Mouse (Mus musculus) hindbrain, embryonic 11.5 days (tissue): ENCODE measurements at regions not wholly inside any gene's neighbourhood (a gene's known extent, or its start where the extent isn't known, plus 50 kb on each side); places are given as distances from the start of the nearest gene placed in this dataset.

Experiments
- ATAC-seq: fragments of 200-750 bp; cut with Nextera tagmentation; 2 replicates; pipeline ENCODE4 v1.8.0; 2017; ENCODE audit warnings: mild to moderate bottlenecking, moderate TSS enrichment, moderate library complexity; ENCODE audit not compliant: low FRiP score
- DNase-seq: peaks from one replicate; pipeline ENCODE4 v3.0.0-alpha.2; 2015; ENCODE audit warnings: low spot score
- H3K27ac ChIP-seq: fragments of 300-500 bp; sonication (generic); 2 replicates; pipeline ENCODE4 v1.5.1; 2014; ENCODE audit warnings: mild to moderate bottlenecking, low read depth, low read length
- H3K27me3 ChIP-seq: fragments of 300-500 bp; sonication (generic); 2 replicates; pipeline ENCODE4 v1.6.1; 2014; ENCODE audit warnings: mild to moderate bottlenecking, low read length, moderate library complexity, mixed read lengths; ENCODE audit not compliant: control insufficient read depth, insufficient read depth
- H3K36me3 ChIP-seq: fragments of 300-500 bp; sonication (generic); 2 replicates; pipeline ENCODE4 v1.6.1; 2014; ENCODE audit warnings: mild to moderate bottlenecking, low read length, moderate library complexity, mixed read lengths; ENCODE audit not compliant: control insufficient read depth, insufficient read depth
- H3K4me1 ChIP-seq: fragments of 300-500 bp; sonication (generic); replicated peaks from 2 replicates; pipeline ENCODE4 v1.6.1; 2014; ENCODE audit warnings: low read length, mixed read lengths; ENCODE audit not compliant: control insufficient read depth, insufficient read depth
- H3K4me2 ChIP-seq: fragments of 300-500 bp; sonication (generic); replicated peaks from 2 replicates; pipeline ENCODE4 v1.6.1; 2014; ENCODE audit warnings: mild to moderate bottlenecking, low read depth, low read length
- H3K4me3 ChIP-seq: fragments of 300-500 bp; sonication (generic); 2 replicates; pipeline ENCODE4 v1.5.1; 2014; ENCODE audit warnings: low read depth, low read length
- H3K9ac ChIP-seq: fragments of 300-500 bp; sonication (generic); 2 replicates; pipeline ENCODE4 v1.6.1; 2014; ENCODE audit warnings: low read depth, low read length
- H3K9me3 ChIP-seq: fragments of 300-500 bp; sonication (generic); 2 replicates; pipeline ENCODE4 v1.6.1; 2016; ENCODE audit warnings: low read length; ENCODE audit not compliant: control insufficient read depth
- WGBS: fragments of 180-500 bp; shearing (Covaris S2); extraction: QIAGEN DNeasy Blood & Tissue Kit; methylation state at CpG from one replicate; pipeline ENCODE4 v1.1.7; 2014; 5-methylcytosine and 5-hydroxymethylcytosine counted together

- H3K9ac ChIP-seq, result no peak overlapping the region
- ATAC-seq (no peak), DNase-seq (no peak)
- no peaks in the 10 kb centered on the region for H3K4me1 ChIP-seq
- H3K27ac ChIP-seq, result no peak overlapping the region
- H3K4me3 ChIP-seq, result no peak overlapping the region
- no peaks in the 10 kb centered on the region for H3K27me3 ChIP-seq
- 84% methylated on average over 1 of the region's 1 CpGs for WGBS
- H3K4me2 ChIP-seq, result no peak overlapping the region
- H3K36me3 ChIP-seq, result no peaks in the 10 kb centered on the region
- H3K9me3 ChIP-seq, result no peaks in the 10 kb centered on the region
Measured at GRCm38 (mm10) chr5:45198408-45198807, 251.6 kb downstream of the Qdpr start.

GRCm38 (mm10) chr5:45196159-45196558 lies 253.9 kb downstream of the Qdpr start:
- no peak overlapping the region for H3K27ac ChIP-seq
- DNase-seq (no peak), ATAC-seq (no peak)
- no peak overlapping the region for H3K4me2 ChIP-seq
- H3K27me3 ChIP-seq, result no peaks in the 10 kb centered on the region
- no peak overlapping the region for H3K9ac ChIP-seq
- no peak overlapping the region for H3K4me3 ChIP-seq
- no peaks in the 10 kb centered on the region for H3K36me3 ChIP-seq
- 69% methylated on average over 3 of the region's 3 CpGs for WGBS
- H3K4me1 ChIP-seq, result no peaks in the 10 kb centered on the region
- no peaks in the 10 kb centered on the region for H3K9me3 ChIP-seq

GRCm38 (mm10) chr5:45192287-45192686 lies 257.7 kb downstream of the Qdpr start:
- Histone ChIP-seq H3K4me2 (no peak overlapping the region), H3K36me3 (no peaks in the 10 kb centered on the region), H3K4me1 (no peaks in the 10 kb centered on the region), H3K27me3 (no peaks in the 10 kb centered on the region), H3K27ac (no peak overlapping the region), H3K4me3 (no peak overlapping the region), H3K9me3 (no peaks in the 10 kb centered on the region), H3K9ac (no peak overlapping the region)
- DNase-seq (no peak), ATAC-seq (no peak)

GRCm38 (mm10) chr5:45173035-45173755 lies 276.8 kb downstream of the Qdpr start:
- DNase-seq (no peak), ATAC-seq (no peak)
- Histone ChIP-seq H3K4me1 (no peaks in the 10 kb centered on the region), H3K27me3 (no peaks in the 10 kb centered on the region), H3K36me3 (no peaks in the 10 kb centered on the region), H3K9me3 (no peaks in the 10 kb centered on the region), H3K4me3 (no peak overlapping the region), H3K27ac (no peak overlapping the region), H3K4me2 (no peak overlapping the region), H3K9ac (no peak overlapping the region)
- 75% methylated on average over 8 of the region's 8 CpGs for WGBS

GRCm38 (mm10) chr5:45159194-45159593 lies 290.8 kb downstream of the Qdpr start:
- WGBS, result 96% methylated on average over 4 of the region's 4 CpGs
- Histone ChIP-seq H3K4me1 (no peaks in the 10 kb centered on the region), H3K27ac (no peak overlapping the region), H3K4me3 (no peak overlapping the region), H3K9me3 (no peaks in the 10 kb centered on the region), H3K4me2 (no peak overlapping the region), H3K27me3 (no peaks in the 10 kb centered on the region), H3K36me3 (no peaks in the 10 kb centered on the region), H3K9ac (no peak overlapping the region)
- no peak for ATAC-seq
- no peak for DNase-seq

- H3K27ac ChIP-seq, result no peak overlapping the region
- DNase-seq (no peak), ATAC-seq (no peak)
- H3K4me1 ChIP-seq, result no peaks in the 10 kb centered on the region
- no peak overlapping the region for H3K4me2 ChIP-seq
- no peak overlapping the region for H3K9ac ChIP-seq
- H3K36me3 ChIP-seq, result no peaks in the 10 kb centered on the region
- H3K9me3 ChIP-seq, result no peaks in the 10 kb centered on the region
- no peaks in the 10 kb centered on the region for H3K27me3 ChIP-seq
- WGBS, result 64% methylated on average over 2 of the region's 2 CpGs
- H3K4me3 ChIP-seq, result no peak overlapping the region
Measured at GRCm38 (mm10) chr5:45154936-45155335, 295.1 kb downstream of the Qdpr start.

GRCm38 (mm10) chr5:45144186-45144585 lies 305.9 kb downstream of the Qdpr start:
- Histone ChIP-seq H3K4me2 (no peak overlapping the region), H3K9ac (no peak overlapping the region), H3K9me3 (no peaks in the 10 kb centered on the region), H3K4me3 (no peak overlapping the region), H3K4me1 (no peaks in the 10 kb centered on the region), H3K27ac (no peak overlapping the region), H3K27me3 (no peaks in the 10 kb centered on the region), H3K36me3 (no peaks in the 10 kb centered on the region)
- no peak for DNase-seq
- 94% methylated on average over 4 of the region's 4 CpGs for WGBS
- no peak for ATAC-seq

- ATAC-seq (no peak), DNase-seq (no peak)
- H3K27me3 ChIP-seq, result no peaks in the 10 kb centered on the region
- H3K27ac ChIP-seq, result no peak overlapping the region
- H3K36me3 ChIP-seq, result no peaks in the 10 kb centered on the region
- H3K4me2 ChIP-seq, result no peak overlapping the region
- no peaks in the 10 kb centered on the region for H3K9me3 ChIP-seq
- H3K4me3 ChIP-seq, result no peak overlapping the region
- no peak overlapping the region for H3K9ac ChIP-seq
- WGBS, result 65% methylated on average over 10 of the region's 10 CpGs
- H3K4me1 ChIP-seq, result no peaks in the 10 kb centered on the region
Measured at GRCm38 (mm10) chr5:45137198-45137973, 312.6 kb downstream of the Qdpr start.

GRCm38 (mm10) chr5:45136696-45137095 lies 313.3 kb downstream of the Qdpr start:
- H3K9me3 ChIP-seq, result no peaks in the 10 kb centered on the region
- WGBS, result 50% methylated on average over 3 of the region's 3 CpGs
- no peak overlapping the region for H3K9ac ChIP-seq
- ATAC-seq (no peak), DNase-seq (no peak)
- no peak overlapping the region for H3K4me3 ChIP-seq
- H3K27ac ChIP-seq, result no peak overlapping the region
- H3K27me3 ChIP-seq, result no peaks in the 10 kb centered on the region
- H3K4me1 ChIP-seq, result no peaks in the 10 kb centered on the region
- no peaks in the 10 kb centered on the region for H3K36me3 ChIP-seq
- H3K4me2 ChIP-seq, result no peak overlapping the region
